Mouse (Mus musculus): ENCODE results near the gene Nid1.

Gene Nid1

DNA sequence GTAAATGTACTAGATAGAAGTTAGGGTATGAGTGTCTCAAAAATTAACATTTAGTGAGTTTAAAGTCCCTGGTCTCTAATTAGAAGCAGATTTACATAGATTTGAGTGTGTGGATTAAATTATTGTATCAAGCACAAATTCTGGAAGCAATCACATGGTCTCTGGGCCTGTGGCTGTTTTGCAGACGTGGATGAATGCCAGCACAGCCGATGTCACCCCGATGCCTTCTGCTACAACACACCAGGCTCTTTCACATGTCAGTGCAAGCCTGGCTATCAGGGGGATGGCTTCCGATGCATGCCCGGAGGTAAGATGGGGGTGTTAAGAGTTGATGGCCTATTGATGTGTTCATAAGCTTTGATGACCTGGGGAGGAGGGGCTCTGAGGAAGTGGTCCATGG lies 52.5 kb downstream of the Nid1 start:
- DNase-seq (ENCODE audit: low spot score in 2 of 2) = no peak

DNA sequence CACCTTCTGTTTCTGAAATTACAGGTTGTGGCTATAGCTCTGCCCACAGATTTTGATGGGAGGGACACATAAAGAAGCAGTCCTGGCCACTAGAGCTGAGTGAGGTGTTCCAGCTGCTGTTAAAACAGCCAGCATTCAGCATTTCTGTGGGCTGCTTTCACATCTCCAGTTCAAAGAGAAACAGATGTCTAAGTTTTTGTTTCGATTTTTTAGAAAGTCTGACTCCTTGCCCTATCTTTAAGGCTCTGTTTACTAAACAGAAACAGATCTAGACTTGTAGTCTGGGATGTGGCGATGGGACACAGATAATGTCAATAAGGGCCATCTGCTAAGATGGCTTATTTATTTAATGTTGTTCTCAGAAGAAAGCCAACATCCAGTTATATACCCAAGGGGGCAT lies 54.8 kb downstream of the Nid1 start:
- no peak for DNase-seq (ENCODE audit: low spot score in 2 of 2)

DNA sequence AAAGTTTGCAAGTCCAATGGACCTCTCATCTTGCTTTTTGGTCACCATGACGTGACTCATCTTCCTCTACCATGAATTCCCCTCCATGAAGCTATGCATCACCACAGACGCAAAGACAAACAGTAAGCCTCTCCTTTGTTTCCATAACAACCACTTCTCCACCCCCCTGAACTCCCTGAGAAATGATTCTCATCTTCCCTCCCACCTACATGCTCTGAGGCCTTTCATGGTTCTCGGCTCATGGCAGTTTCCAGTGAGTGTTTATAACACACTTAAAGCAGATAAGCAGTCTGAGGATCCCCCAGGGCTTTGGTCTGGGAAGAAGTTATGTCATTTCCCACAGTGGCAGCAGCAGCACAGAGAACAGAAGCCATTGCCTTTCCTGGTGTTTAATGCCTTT lies 56.2 kb downstream of the Nid1 start:
- no peak for DNase-seq (ENCODE audit: low spot score in 2 of 2)

DNA sequence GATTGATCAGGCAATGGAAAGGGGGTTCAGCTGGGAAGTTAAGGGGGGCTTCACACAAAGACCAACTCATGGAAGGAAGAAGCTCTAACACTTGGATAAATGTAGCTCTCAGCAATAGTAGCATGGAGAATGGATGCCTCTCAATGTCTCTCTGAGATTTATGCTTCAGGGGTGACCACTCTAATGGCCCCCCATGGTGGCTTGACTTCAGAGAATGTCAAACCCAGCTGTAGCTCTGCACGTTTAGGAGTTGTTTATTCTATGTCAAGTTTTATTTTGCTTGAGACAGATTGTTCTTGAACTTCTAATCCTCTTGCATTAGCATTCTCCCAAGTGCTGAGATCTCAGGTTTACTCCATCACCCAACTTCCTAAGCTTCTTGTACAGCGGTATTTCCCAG lies 60.7 kb downstream of the Nid1 start:
- DNase-seq (ENCODE audit: low spot score in 2 of 2) = no peak

DNA sequence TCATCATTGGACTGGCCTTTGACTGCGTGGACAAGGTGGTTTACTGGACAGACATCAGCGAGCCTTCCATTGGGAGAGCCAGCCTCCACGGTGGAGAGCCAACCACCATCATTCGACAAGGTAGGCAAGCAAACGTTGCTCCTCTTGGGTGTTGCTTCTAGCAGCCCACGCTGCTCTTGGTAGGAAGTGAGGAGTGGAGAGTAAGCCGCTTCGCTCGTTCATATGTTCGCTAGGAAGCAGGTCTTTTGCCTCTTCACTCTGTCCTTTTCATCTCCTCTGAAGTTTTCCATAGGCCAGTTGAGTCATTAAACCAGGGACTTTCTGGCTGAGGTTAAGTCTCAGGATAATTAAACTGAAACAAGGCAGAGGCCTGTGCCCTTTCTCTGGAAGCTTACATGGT lies 65.1 kb downstream of the Nid1 start:
- DNase-seq (ENCODE audit: low spot score in 2 of 2) = no peak

DNA sequence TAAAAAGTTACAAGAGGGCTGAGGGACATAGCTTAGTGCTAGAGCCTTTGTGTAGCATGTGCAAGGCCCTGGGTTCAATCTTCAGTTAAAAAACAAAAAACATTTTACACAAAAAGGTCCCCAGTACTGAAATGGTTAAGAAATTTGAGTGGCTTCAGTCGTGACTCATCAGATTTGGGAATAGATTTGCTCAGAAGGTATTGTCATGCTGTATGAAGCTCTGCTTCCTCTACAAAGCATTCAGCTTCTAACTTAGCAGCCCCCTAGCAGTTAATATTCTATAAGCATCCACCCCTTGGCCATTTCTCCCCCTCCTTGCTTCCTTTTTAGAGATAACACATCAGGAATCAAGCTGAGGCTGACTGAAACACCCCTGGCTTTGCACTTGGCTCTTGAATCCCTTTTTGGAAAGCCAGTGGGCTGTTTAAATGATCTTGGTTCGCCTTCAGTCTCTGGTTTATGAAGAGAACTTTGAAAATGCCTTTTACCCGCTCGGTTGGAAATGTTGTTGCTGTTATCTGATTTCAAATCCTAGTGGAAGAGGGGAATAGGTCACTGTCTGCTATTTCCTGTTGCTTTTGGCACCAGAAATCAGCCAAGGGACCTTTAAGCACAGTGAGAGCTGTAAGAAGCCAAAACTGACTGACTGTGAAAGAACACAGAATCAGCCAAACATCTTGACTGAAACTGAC lies 66.5 kb downstream of the Nid1 start:
- no peak for DNase-seq (ENCODE audit: low spot score in 2 of 2)

DNA sequence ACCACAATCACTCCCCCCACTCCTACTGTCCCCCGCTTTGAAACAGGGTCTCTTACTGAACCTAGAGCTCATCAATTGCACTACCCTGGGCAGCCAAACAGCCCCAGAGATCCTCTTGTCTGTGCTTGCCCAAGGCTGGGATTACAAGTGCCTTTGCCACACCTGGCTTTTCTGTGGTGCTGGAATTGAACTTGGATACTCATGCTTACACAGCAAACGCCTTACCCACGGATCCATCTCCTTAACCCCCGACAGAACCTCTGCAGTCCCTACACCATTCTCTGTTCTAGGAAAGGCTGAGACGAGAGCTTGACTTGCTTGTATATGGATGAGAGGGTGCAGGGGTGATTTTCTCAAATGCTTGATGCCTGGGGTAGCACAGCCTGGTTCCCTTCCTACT lies 67.7 kb downstream of the Nid1 start:
- DNase-seq (ENCODE audit: low spot score in 2 of 2) = no peak

DNA sequence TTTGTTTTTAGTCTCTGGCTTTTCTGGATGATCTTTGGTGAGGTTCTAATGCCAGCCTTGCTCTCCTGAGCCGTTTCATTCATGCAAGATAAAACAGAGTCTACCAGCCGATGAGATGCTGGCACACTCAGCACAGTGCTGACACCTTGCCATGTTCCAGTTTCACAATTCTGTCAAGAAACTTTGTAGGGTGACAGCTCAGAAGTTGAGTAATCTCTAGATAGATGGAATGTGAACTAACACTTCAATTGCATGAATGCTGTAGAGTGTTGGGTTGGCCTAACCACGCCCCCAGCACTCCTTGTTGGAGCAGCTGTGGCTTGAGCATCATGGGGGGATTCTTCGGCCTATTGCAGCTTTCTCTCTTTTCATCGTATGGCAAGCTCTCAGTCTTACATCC lies 69.2 kb downstream of the Nid1 start:
- no peak for DNase-seq (ENCODE audit: low spot score in 2 of 2)

DNA sequence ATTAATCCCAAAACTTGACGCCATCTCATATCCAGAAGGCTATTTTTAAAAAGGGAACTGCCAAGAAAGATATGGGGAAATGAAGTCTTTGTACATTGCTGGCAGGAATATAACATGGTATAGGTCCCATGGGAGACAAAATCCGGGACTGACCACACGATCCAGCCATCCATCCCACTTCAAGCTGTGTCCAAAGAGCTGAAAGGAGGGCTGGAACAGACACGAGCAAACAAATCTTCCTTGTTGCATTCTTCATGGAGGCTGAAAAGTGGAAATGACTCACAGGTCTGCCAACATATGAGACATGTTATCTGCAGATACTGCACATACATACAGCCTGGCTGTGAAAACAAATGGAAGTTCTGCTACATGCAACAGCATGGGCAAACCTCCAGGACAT lies 77.5 kb downstream of the Nid1 start:
- DNase-seq (ENCODE audit: low spot score in 2 of 2) = no peak

DNA sequence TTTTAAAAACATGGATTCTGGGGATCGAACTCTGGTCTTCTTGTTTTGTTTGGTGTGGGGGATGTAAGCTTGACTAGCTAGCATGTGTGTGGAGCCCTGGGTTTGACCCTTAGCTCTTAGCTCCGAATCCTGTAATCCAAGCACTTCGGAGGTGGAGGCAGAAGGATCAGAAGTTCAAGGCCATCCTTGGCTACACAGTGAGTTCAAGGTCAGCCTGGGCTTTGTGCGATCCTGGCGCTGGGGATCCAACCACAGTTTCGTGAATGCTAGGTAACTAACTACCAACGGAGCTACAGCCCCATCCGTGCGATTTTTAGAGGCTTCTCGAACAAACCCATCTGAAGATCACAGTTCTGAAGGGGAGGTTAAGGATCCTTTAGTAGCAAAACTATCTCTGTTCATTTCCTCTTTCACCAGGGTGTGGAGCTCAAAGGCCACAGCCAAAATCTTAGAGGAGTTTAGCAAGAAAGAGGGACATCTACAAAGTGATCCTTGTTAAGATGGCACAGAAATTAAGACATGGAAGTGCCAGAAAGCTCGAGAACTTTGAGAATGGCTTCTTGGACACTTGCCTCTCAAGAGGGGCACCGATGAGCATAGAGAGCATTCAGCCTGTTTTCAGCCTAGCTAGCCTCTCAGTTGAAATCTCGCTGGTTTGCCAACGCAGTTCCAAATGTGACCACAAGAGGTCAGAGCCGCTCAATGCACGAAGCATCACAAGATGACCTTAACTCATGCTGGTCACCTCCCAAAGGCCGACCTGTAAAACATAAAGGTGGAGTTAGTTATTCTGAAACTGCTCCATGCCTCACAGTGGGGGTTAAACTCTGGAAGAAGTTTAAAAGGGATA lies 79.2 kb downstream of the Nid1 start:
- peak; percentile 77 to 85 for DNase-seq (ENCODE audit: low spot score in 2 of 2)

DNA sequence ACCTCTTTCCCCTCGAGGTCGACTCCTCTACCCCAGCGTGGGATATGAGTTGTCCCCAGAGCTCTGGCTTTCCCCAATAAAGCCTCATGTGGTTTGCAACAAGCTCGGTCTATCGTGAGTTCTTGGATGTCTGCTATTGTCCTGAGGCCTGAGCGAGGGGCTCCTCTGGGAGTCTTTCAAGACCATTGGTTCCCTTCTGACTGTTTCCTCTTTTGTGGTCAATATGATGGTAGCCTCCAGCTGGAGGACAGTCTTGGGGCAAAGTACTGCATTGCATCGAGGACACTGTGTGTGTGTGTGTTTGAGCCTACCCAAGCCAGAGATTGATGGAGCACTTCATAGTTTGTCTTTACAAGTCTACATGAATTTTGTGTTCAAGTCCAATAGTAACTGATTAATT lies 80.8 kb downstream of the Nid1 start:
- DNase-seq (ENCODE audit: low spot score in 2 of 2) = no peak

DNA sequence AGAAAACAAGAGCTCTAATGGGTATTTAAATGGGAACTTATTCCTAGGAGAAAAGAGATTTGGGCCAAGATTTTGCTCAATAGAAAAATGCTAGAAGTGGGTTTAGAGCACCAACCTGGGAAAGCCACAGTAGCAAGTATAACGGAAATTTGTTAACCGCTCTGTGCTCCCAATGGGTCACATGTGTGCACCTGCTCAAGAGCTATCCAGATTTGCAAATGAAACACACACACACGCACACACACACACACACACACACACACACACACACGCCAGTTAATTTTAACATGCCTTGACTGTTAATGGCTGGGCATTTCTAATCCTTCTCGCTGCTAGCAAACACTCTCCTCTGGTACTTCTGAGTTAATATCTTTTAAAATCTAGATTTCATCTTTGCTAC lies 83.1 kb downstream of the Nid1 start:
- DNase-seq (ENCODE audit: low spot score in 2 of 2) = no peak

DNA sequence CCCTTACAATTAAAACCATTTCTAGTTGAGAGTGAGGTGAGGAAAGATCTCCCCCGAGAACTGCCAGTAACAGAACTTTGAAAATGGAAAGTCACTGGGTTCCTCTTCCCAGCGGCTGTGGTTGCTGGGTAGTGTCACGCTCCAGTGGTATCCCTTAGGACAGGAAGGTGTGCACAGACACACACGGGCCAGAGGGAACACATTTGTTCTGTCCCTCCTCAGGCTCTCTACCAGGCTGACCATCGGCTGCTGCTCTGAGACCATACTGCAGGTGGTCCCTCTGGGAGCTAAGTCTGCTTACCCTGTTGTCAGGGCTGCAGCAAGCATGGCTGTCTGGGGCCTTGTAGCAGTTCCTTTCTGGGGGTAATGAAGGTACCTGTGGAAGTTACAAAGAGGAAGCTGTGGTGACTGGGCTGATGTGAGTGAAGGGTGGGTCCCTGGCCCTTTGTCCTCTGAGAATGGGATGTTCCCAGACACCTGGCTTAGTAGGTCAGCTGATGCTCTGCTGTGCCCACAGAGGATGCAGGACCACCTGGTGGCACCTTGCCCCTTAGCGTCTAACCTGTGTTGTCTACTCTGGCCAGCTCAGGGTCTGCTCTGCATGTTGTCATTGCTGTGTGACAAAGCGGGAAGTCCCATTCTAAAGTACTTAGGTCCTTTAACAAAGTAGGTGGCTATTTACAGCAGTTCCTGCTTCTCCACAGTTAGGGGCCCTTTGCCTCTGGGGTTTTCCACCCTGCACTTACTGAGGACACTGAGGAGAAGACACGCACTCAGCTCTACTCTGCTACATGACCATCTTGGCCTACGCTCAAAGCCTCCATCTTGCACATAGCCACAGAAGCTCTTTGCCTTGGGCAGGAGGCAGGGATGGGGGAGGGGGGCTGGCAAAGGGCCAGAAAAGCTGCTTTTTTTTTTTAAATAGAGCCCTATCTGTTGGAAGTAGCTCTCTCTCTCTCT lies 86.6 kb downstream of the Nid1 start:
- DNase-seq (ENCODE audit: low spot score in 2 of 2) = no peak

DNA sequence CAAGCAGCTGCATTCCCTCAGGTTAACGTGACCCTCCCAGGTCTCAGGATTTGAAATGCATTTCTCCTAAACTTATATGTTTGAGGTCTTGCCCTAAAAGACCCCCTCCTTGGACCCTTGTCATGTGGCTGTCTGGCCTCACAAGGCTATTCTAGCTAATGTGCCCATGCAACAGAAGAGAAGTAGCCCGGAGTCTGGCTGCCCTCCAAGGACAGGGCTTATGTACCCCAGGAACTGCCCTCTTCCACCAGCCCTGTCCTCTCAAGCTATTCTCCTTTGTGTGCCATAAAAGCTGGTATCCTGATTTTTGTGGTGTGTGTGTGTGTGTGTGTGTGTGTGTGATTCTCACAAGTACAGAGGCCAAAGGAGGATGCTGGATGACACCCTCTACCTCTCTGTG lies 87.9 kb downstream of the Nid1 start:
- DNase-seq (ENCODE audit: low spot score in 2 of 2) = peak in 1 of 2 experiments; percentile 41

DNA sequence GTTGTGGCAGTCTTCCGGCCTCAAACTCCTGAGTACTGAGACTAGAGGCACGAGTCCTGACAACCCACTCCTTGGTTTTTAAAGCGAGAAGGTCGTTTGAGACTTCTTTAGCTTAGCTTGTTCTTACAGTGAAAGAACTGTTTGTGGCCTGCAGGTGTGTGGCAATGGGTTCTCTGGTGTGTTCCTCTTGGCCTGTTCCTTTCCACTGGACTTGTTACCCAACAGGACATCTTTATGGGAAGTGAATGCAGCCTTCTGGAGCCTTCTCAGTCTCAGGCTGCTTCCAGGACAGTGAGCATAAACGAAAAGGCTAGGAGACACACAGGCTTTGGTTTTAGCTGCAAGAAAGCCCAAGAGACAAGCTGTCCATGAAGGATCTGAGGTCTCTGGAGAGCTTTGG lies 88.5 kb downstream of the Nid1 start:
- DNase-seq (ENCODE audit: low spot score in 2 of 2) = no peak

DNA sequence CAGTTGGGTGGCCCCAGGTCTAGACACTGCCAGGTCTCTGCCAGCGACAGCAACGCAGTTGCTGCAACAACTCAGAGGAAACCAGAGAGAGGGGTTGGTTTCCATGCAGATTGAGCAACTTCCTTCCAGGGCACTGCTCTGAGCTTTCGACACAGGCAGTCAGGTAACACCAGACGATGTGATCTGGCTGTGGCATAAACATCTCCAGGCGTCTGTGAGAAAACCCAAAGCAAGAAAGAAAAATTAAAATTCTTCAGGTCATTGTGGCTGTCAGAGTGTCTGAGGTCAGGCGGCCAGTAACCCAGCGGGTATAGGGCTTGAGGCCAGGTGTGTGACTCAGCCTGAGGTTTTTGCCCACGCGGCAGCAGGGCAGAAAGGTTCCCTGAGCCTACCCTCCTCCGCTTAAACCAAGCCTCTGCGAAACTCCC lies 91.8 kb downstream of the Nid1 start:
- no peak for DNase-seq (ENCODE audit: low spot score in 2 of 2)

DNA sequence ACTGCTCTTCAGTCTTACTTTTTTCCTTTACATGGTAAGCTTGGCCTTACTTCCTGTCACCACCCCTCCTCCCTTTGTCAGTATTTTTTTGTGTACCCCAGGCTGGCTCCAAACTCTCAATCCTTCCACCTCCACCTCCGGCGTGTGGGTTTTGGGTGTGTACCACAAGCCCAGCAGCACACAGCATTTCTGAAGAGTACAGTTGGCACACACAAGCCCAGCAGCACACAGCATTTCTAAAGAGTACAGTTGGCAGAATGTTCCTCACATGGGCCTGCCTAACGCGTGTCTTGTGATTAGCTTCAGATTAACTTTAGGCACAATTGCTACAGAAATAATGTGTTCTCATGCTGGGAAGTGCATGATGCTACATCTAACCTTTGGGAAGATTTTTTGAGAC lies 93.6 kb downstream of the Nid1 start:
- no peak for DNase-seq (ENCODE audit: low spot score in 2 of 2)

DNA sequence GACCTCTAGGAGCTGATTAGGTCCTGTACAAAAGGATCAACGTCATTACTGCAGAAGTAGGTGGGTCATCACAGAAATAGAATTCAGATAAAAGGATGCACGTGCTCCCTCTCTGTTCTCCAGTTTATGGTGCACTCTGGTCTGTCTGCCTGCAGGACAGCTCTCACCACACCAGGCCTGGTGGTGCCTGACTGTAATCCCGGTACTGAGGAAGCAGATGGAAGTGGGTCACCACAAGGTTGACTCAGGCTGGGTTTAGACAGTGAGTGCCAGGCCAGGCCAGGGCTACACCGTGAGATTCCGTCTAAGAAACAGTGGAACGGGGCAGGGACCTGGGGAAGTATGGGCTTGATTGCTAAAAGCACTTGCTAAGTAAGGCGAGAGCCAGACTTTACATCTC lies 94.6 kb downstream of the Nid1 start:
- no peak for DNase-seq (ENCODE audit: low spot score in 2 of 2)

DNA sequence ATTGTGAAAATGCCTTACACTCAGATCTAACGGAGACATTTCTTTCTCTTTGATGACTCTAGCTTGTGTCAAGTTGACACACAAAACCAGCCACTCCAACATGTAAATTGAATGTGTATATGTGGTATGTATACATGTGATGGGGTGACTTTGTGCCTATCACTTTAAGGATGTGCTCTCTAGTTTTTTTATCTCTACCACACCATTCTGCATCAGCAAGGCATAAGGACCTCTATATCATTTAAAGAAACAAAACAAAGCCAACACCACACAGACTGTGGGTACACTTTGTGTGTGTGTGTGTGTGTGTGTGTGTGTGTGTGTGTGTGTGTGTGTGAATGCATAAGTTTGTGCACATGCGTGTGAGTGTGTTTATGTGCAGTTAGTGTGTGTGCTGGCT lies 99.2 kb downstream of the Nid1 start:
- DNase-seq (ENCODE audit: low spot score in 2 of 2) = no peak

DNA sequence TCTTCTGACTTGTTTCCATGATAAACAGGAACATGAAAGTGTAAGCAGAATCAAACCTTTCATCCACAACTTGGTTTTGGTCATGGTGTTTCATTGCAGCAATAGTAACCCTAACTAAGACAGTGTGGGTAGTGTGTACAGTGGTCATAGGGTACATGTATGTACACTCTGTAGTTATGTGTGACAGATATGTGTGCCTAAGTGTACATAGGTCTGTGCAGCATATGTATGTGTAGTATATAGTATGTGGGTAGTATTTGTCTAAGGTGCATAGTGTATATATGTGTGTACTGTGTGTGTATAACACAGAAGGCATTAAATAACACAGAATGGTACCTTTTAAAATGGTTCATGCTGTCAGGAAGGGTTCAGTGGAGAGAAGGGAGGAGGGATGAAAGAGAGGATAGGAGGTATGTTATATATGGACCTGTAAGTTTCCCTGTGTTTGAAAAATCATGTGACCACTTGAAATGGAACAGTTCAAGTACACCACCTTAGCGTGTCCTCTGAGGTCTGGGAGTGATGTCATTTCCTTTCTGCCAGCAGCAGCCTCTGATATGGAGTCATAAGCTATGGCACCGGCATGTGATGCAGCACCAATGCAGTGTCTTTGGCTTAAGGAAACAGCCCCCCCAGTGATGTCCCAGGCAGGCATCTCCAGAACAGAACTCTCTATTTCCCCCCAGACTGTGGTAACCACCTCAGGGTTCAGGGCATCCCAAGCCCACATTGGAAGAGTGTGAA lies 100.1 kb downstream of the Nid1 start:
- no peak for DNase-seq (ENCODE audit: low spot score in 2 of 2)

DNA sequence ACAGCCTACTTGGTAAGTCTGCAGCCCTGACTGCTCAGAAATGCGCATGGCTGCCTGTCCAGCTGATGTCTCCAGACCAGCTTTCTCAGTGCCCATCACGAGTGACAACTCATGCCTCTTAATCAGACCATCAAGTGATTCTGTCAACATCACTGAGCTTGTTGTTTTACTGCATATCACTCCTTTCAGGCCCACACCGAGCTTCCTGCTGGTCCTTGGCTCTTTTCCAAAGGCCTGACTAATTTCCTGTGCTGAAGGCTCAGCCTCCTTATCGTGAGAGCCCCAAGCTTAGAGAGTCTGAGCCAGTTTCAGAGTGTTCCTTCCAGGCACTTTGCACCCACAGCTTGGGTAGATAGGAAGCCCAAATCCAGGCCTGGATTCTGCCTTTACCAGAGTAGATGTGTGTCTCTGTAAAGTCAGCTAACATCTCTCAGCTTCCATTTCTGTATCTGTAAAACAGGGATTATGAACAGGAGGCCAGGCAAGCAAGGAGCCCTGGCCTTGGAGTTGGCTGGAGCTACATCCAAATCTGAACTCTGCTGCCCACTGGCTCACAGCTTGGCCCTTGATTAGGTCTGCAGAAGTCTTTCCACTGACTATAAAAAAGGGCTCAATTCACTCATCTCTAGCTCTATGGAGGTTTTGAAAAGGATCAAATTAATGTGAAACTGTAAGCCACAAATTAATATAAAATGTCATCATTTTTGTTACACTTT lies 101.4 kb downstream of the Nid1 start:
- DNase-seq (ENCODE audit: low spot score in 2 of 2) = peak in 1 of 2 experiments; percentile 40

All from right cerebral cortex, postnatal 10 days (tissue).